Mouse (Mus musculus): Measurements from ENCODE around the gene Uqcr11.

DNA sequence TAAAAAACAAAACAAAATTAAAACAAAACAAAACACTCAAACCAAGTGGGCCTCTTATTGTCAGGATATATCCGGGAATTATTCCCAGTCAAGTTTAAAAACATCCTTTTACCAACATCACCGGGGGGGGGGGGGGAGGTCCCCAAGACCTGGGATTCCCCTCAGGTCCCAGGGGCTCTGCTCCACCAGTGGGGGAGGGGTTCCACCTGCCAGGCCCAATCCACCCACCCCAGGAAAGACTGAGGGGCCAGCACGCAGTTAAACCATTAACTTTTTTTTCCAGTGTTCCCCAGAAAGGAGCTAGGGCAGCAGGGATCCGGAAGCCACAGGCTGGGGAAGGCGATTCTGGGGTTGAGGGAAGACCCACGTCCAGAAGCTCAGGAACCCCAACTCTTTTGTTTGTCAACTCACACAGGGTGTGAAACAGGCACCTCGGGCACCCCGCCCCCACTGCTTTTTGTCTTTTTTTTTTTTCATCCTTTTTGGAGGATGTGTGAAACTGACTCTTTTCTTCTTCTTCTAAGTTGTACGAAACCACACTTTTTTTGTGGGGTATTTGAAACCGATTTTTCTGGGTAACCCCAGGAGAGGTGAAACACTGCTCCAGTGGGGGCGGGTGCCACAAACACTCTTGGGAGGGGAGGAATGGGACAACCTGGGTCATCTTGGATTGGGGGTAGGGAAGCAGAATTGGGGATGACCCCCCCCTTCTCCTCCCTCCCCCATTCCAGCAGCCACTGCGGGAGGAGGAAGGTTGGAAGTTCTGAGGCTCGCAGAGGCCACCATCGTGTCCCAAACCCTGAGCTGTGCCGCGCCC, 25.1 kb upstream of the Uqcr11 start:
- no peak for TF ChIP-seq CTCF (IDR thresholded peaks at IDR 0.05; ENCODE audit: low read depth)
- TF ChIP-seq EP300 (optimal IDR thresholded peaks at IDR 0.05), result no peak
